Mouse (Mus musculus) testis, postnatal 14 days (tissue): Measurements from ENCODE around the gene Irf6.

ENCODE experiments used
- DNase-seq: peaks from one replicate; pipeline ENCODE4 v3.0.0; 2021; ENCODE audit warnings: low spot score

The Irf6 gene

DNA sequence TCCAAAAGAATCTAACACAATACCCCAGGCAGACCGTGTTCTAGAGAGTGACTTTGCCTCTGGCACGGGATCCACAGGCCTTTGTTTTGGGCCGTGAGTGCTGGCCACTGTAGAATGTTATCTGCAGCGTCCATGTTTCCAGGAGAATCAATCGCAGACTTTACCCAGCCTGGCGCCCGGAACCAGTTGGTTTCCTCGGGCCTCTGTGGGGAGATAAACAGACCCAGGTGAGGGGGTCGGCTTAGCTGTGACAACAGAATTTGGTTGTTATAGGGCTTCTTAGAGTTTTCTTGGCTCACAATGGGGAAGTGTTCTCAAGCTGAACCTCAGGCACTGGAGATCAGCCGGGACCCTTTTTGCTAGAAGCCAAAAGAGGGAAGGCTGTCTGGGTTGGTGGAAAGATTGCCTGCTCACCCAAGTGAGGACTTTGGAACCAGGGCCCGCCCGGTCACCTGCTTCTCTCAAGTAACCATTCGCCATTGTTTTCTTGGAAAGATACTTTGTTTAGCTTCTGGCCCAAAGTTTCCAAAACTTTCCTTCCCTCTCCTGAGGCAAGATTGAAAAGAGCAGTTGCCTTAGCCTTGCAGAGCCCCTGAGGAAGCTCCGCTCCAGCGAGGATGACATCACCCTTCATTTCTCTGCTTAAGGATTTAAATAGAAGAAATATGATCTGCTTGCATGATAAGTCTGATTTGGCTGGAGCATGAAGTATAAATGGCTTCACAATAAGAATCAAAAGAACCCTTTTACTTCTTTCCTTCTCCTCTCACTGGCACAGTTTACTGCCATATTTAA lies 3.6 kb downstream of the Irf6 start:
- peak; percentile 52 for DNase-seq

DNA sequence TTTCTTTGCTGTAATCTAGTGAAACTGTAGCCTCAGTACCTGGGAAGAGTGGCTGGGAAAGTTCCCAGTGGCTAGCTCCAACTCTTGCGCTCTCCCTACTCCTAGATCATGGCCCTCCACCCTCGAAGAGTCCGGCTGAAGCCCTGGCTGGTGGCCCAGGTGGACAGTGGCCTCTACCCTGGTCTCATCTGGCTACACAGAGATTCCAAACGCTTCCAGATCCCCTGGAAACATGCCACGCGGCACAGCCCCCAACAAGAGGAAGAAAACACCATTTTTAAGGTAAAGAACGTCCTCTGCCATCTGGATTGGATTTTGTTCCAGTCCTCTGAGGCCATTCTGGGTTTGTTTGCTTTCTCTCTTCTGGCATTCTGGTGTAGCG lies 4.2 kb downstream of the Irf6 start:
- no peak for DNase-seq

DNA sequence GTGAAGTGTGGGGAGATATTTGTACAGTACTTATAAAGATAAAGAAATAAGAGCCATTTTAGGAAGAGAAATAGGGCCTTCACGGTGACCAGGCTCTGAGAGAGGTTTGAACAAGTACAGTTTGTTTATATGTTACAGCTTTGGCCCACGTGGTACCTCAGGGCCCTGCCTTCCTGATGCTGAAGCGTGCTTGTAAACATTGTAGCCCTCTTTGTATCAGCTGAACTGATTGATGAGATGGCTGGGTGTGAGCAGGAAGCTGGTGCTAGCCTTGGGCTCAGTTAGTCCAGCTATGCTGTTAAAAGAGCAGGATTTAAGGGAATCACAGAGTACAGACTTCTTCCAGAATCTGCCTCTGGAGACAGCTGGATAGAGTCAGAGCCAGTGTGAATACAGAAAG lies 6.3 kb downstream of the Irf6 start:
- DNase-seq = peak; percentile 48

DNA sequence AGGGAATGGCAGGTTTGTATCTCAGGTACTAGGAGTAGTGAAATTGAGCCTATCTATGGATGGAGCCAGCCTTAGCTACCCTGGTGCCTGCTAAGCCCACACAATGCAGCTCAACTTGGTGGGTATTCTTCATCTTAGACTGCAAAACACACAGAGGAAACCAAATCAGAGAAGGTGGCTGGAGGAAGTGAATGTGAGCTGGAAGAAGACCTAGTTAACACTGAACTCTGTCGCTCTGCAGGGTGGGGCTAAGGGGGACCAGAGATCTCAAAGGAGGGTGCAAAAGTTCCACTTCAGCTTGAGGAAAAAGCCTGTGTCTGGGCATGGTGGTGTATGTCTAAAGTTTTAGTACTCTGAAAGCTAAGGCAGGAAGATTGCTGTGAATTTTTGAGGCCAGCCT lies 6.7 kb downstream of the Irf6 start:
- DNase-seq = no peak

DNA sequence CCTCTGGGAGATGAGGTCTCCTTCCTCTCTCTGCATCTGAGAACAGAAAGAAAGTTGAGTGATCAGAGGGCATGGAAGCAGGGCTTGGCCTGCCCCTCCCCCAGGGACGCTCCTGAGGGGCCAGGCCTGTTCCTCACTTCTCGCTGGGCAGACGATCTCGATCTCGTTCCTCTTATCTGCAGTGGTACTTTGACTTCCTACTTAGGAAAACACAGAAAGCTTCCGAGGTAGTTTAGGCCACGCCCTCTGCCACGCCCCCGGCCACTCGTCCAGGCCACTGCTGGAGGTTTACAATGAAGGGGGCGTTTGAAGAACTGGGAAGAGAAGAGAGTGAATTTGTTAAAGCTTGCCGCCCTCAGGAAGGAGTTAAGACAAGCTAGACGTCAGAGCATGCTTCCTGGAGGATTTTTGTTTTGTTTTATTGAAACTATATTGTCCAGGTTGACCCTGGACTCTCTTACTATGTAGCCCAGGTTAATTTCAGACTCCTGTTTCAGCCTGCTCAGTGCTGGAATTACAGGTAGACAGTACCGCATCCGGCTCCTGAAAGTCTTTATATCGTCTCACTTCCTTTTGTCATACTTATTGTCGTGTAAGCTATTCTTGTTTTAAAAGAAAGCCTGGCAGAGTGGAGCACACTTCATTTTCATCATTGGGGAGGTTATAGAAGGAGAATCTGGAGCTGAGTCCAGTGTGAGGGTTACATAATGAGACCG lies 7.6 kb downstream of the Irf6 start:
- DNase-seq = no peak

DNA sequence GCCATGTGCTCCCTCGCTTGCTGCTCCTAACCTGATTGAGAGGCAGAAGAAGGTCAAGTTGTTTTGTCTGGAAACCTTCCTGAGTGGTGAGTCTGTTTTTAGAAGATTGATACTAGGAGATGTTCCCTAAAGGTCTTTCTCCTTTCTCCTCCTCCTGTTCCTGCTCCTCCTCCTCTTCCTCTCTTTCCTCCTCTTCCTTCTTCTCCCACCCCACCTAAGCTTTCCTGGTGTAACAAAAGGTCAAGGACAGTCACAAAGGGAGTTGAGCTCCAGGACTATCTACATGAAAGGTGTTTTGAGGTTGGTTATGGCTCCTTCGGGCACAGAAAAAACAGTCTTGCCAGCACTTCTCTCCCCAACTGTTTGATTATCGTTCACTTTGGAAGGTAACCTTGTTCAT lies 14.8 kb downstream of the Irf6 start, which contains the start of gene A130010J15Rik:
Gene A130010J15Rik, plus strand, starts transcription at position 301 of the 400 bp plus-strand sequence.
- no peak for DNase-seq

DNA sequence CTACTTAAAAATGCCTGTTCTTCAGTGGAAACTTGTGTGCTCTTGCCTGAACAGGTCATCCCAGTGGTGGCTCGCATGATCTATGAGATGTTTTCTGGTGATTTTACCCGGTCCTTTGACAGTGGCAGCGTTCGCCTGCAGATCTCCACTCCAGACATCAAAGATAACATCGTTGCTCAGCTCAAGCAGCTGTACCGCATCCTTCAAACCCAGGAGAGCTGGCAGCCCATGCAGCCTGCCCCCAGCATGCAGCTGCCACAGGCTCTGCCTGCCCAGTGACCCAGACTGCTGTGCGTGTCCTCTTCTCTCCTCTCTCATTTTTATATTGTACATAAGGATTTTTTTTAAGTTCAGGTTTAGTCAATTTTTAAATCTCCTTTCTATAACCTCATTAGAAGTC lies 16.3 kb downstream of the Irf6 start:
- DNase-seq = no peak

DNA sequence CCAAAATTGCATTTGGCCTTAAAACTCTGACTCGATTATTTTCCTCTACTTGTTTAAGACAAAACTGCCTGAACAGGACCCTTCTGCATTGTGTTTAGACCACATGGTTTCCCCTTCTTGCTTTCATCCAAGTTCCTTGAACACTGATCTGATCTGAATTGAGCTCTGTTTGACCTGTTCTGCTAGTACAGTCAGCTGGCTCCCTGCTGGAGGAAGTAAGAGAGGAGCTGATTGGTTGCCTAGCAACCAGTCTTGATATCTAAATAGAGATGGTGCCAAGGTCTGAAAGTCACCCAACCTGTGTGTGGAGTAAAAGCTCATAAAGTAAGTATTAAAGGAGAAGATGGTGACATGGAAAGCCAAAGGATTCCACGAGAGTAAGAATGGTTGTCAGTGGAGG lies 16.9 kb downstream of the Irf6 start:
- no peak for DNase-seq

DNA sequence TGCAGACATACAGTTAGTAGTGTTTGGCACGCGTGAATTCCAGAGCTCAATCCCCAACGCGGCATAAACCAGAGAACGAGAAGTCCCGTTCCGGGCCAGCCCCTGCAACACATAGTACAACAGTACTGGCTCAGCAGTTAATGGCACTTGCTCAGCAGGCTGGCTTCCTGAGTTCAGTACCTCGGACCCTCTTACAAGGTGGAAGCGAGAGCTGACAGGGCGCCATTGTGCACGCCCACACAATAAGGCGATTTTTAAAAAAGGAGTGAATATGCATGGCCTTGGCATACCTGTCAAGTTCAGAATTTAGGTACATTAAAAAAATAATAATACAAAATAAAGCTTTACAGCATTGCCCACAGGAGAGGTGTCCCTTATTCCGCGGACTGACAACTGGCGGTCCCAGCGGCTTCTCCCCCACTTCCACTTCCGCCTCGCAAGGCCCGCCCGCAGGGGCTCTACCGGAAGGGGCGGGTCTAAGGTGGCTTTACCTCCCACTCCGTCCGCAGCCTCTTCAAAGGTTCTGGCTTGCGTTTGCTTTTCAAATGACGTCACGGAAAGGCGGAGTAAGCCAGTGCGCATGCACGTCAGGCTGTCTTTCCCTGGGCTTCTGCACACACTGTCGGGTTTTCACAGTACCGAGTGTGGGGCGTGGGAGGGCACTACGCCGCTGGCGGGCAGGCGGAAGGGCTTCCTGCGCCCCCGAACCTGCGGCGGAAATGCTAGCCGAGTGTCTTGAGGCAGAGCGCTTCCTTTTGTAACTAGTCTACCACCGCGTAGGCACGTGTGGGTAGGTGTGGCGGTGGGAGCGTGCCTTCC lies 20.3 kb downstream of the Irf6 start:
- DNase-seq = peak; percentile 94

DNA sequence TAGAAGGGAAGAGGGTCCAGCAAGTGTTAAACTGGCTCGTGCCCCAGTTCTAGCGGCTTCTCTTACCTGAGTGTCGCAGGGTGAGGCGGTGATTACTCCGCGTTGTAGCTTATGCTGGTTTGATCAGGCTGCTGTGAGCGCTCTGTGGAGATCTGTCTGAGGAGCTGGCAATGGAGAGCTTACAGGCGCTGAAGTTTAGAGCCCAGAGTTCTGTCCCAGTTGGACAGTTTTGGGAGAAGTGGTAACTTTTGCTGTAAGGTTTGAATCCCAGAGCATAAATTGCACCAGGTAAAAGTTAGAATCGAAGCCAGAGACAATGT lies 20.9 kb downstream of the Irf6 start:
- no peak for DNase-seq

DNA sequence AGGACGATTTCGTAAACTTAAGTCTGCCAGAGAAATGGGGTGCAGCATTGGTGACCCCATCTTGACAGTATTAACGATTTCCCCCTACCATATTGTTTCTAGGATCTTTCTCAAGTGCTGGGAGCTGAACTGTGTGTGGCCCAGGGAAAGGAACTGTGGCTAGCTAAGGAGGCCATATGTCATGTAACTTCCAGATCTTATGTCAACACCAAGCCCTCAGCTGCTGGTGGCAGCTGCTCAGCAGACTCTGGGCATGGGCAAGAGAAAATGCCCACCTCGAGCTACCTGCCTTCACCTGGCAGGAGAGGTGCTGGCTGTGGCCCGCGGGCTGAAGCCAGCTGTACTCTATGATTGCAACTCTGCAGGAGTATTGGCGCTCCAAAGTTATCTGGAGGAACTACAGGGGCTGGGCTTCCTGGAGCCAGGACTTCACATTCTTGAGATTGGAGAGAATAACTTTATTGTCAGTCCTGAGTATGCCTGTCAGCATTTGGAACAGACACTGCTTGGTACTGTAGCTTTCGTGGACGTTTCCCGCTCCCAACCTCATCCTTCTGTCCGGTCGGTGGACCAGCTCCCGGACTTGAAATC lies 21.3 kb downstream of the Irf6 start:
- no peak for DNase-seq

DNA sequence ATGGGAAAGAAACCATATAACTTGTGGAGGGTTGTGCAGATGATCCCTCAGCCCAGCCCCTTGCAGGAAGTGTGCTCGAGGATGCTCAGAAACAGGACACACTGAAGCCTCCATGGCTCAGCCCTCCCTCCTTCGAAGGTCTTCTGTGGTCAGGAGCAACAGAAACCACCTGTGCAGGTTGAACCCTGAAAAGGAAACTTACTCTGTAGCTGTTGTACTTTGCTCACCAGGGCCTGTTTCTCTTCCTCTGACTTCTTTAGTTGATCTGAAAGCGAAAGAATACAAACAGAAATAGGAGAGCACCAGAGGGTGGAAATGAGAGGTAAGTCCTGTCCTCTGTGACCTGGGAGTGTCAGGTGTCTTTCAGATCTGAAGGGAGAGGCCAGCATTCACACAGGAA lies 28.2 kb downstream of the Irf6 start:
- no peak for DNase-seq

DNA sequence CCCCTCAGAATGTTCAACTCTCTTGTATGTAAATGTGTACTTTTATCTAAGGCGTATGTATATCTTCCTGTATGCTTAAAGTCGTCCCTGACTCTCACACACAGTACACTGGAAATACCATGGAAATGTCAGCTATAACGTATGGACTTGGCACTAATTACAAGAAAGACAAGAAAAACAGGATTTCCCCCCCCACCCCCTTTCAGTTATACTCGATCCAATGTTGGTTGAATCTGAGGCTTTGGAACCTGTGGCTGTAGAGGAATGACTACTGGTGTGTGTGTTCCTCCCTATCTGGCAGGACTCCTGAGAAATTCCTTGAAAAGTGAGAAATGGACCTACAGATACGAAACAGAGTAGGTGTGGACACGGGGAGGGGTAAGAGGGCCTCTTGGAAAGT lies 35.3 kb downstream of the Irf6 start:
- no peak for DNase-seq

DNA sequence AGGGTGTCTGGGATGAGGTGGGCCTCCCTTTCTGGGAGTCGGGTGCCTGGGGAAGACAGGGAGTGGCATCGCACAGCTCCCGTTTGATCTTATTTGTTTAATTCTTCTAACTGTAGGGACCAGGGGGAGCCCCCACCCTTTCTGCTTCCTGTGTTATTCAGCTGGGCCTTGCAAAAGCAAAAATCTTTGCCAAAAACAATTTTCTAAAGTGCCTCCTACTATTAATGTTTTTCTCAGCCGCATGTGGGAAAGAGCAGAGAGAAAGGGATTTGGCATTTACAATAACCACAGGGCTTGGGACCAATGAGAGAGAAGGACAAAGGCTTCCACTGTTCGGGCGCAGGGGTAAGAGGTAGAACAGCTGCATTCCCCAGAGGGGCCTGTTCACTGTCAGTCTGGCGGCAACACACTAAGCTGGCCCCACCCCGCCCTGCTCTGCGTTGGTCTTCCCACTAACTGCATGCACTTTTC lies 36.3 kb downstream of the Irf6 start:
- DNase-seq = no peak

DNA sequence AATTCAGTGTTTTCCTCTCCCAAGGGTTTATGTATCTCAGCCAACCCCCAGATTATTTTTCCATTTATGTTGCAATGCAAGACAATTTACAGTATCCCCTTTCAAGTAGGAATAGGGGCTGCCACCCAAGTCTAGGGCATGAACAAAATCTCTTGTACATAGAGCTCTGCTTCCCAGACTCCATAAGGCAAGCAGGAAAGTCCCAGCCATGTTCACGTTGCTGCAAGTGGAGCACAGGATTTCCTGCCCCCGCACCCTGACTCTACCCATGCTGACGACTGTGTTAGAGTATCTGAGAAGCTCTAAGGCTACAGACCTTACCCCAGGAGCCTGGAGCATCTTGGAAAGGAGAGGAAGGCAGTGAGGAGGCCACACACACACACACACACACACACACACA lies 36.9 kb downstream of the Irf6 start:
- no peak for DNase-seq

DNA sequence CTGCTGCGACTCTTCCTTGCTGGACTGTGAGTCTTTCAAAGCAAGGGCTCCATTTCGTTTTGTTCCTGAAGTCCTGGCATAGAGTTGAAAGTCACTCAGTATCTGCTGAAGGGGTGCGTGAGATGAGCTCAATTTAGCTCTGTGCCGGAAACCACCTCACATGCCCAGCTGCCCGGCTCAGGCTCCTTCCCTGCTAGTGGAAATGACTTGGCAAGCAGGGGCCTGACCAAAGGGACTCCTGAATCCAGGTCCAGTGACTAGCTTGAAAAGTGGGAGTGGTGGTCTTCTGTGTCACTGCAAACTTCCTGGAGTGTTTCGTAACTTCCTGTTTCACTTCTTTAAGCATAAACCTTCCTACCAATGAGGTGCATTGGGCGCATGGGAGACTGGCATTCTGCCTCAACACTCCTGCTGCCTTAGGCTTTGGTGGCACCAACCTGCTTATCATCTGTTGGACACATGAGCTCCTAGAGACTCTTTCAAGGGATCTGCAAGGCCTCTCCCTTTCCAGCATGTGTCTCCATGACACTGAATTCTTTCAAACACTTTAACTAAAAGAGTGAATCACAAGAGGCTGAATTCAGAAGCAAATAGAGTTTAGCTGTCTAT lies 38.9 kb downstream of the Irf6 start:
- DNase-seq = no peak

DNA sequence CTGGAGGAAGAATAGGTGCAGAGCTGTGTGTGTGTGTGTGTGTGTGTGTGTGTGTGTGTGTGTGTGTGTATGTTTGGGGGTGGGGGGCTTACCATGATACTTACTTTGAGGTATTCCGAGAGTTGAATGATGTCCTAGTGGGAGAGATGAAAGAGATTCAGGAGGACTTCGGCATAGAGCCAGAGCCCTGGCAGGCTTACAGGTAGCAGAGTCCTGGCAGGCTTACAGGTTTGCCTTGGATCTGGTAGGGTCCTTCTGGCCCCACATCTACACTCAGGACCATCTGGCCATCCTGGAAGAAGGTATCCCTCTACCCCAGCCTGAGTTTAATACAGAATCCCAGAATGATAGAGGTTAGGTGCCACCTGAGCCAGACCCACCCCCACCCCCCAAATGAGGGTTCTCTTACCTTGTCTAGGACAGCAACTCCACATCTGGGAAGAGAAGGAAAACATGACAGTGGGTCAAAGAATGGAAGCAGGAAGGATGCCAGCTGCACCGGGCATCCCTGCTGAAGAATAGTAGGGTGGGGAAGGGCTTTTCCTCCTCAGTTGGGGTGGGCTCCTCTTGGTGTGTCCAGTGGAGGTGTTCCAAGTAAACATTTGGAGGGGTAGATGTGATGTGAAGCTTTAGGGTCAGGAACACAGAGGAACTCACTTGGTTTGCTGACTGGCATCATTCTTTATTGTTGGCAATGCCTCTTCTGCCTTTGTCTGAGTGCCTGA lies 41.7 kb downstream of the Irf6 start:
- DNase-seq = no peak

DNA sequence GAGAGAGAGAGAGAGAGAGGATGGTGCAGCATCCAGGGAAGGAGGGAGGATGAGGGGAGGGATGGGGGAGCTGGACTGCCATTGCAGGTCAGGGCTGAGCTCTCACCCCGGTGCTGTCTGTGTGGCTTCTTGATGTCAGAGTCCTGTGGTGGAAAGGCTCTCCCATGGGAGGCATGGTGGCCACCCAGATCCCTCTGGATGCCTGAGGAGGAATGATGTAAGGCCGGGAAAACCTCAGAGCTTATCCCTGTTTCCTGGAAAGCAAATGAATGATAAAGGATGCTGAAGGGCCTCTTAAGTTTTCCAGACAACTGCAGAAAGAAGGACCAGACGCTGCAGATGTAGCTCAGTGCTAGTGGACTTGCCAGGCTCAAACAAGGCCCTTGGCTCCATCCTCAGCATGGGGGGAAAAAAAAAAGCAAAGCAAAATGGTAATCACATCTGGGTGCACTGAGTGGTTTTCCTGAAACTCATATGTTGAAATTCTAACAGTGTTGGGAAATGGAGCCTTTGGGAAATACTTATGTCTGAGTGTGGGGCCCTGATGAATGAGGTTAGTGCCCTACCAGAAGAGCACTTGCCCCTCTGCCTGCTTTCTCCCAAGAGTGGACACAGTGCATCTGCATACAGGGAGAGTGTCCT lies 42.4 kb downstream of the Irf6 start:
- DNase-seq = no peak

DNA sequence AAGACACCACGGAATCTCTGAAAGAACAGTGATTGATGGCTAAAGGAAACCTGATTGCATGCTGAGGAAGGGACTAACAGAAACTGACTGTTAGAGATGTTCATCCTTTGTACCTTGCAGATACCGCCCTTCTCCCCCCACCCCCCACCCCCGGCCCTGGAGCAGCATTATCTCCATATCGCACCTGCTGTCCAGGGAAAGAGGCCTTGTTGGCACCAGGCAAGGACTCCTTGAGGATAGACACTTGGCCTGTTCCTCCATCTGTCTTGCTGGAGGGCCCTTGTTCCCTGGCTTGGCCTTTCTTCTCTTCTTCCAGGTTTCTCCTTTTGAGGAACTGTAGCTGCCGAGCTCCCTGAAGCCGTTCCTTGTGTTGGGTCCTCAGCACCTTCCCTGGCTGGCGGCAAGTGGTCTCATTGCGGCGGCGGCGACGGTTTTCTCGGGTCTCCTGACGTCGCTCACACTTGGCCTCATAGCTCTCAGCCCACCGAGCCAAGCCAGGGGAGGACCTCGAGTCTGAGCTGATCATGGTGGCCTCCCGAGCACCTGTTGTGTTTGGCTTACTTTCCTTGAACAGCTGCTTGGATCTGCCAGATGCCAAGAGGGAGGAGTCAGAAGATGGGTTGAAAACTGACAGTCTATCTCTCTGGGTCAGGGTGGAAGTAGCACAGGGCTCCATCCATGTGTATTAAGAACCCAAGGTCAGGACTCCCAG lies 44.7 kb downstream of the Irf6 start:
- DNase-seq = no peak

DNA sequence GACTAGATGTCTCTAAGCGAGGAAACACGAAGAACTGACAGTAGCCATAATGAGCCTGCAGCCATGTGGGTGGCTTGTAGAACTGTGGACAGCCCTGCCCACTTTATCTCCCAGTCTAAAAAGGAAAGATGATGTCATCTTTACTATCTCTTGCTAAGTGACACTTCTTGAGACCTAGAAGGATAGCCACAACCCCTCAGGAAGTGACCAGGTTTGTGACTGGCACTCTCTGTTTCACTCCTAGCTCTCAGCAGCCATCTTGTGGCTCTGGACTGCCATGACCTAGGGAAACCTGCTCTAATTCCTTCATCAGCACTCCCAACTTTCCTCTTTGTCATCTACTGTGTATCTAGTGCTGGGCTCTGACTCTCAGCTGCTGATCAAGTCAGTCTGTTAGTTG lies 45.4 kb downstream of the Irf6 start:
- DNase-seq = no peak
